In the genomic region with DNA sequence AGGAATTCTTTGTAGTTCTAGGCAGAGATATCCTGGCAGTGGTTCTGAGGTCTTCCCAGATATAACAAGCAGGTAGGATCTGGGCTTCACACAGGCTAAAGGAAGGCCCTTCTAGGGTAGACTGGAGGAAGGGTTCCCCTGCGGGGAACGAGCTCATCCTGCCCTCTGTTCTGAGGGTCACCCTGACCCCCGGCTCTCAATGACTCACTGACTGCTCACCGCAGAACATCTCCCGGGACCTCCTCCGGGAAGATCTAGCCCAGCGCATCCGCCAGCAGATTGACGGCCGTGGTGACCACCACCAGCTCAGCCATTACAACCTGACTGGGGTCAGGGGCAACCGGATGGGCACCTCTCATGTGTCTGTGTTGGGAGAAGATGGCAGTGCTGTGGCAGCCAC, we compare ENCODE assay signal across 30 mouse cellular contexts. TPM values are rescaled to one million over a fixed set of nuclear protein-coding genes. Genes with fewer than 3 reads are reported as not detected.
"Had no signal": no experiment of that assay in that cellular context is flagged by ENCODE, and none has a peak within 500 bp of the region (broad histone marks: within the 10 kb centered on the region; RNA-seq: fewer than 3 reads in every experiment).

No protein-coding gene starts in this region.

- H3K9me3 ChIP-seq: heart, embryonic 10.5 days; heart, embryonic 12.5 days; hindbrain, embryonic 10.5 days; hindbrain, embryonic 12.5 days; intestine, embryonic 15.5 days; limb, embryonic 10.5 days; limb, embryonic 12.5 days; liver, embryonic 13.5 days had no signal

- H3K4me3 ChIP-seq: gastrocnemius, adult 2 months; heart, embryonic 10.5 days; heart, embryonic 12.5 days; hindbrain, embryonic 10.5 days; hindbrain, embryonic 12.5 days; intestine, embryonic 15.5 days; layer of hippocampus, adult 2 months; left cerebral cortex, adult 2 months; limb, embryonic 10.5 days; limb, embryonic 12.5 days; liver, embryonic 13.5 days had no signal

- H3K9ac ChIP-seq: heart, embryonic 12.5 days; hindbrain, embryonic 12.5 days; hindbrain, embryonic 14.5 days; intestine, embryonic 15.5 days; limb, embryonic 12.5 days; liver, embryonic 13.5 days had no signal

- H3K27ac ChIP-seq: gastrocnemius, adult 2 months; heart, embryonic 10.5 days; hindbrain, embryonic 10.5 days; hindbrain, embryonic 12.5 days; hindbrain, embryonic 14.5 days; intestine, embryonic 15.5 days; layer of hippocampus, adult 2 months; left cerebral cortex, adult 2 months; limb, embryonic 10.5 days; limb, embryonic 12.5 days; liver, embryonic 13.5 days had no signal

- H3K27me3 ChIP-seq: heart, embryonic 12.5 days; intestine, embryonic 15.5 days; limb, embryonic 12.5 days; liver, embryonic 13.5 days had no signal

- H3K4me1 ChIP-seq: hindbrain, embryonic 10.5 days; hindbrain, embryonic 12.5 days; intestine, embryonic 15.5 days; limb, embryonic 10.5 days; liver, embryonic 13.5 days had no signal

- H3K36me3 ChIP-seq: heart, embryonic 10.5 days; heart, embryonic 12.5 days; hindbrain, embryonic 10.5 days; hindbrain, embryonic 12.5 days; intestine, embryonic 15.5 days; limb, embryonic 10.5 days; limb, embryonic 12.5 days; liver, embryonic 13.5 days had no signal

- ATAC-seq: hindbrain, embryonic 16.5 days; inflammation-experienced regulatory T-cells, adult 6 months; intestine, embryonic 15.5 days; intestine, postnatal 0 days had no signal

- DNase-seq: gastrocnemius, adult 2 months; gastrocnemius, postnatal 10 days; gastrocnemius, postnatal 25 days; heart, adult 18-20 months; heart, postnatal 10 days; heart, postnatal 4 days; kidney, adult 18-20 months; kidney, adult 8-10 months; kidney, postnatal 10 days; kidney, postnatal 25 days; kidney, postnatal 4 days; liver; liver, embryonic 13.5 days had no signal

- H3K4me2 ChIP-seq: heart, embryonic 12.5 days; hindbrain, embryonic 12.5 days; hindbrain, embryonic 14.5 days; intestine, embryonic 15.5 days; limb, embryonic 12.5 days; liver, embryonic 11.5 days; liver, embryonic 13.5 days had no signal

RNA-seq across cellular contexts. Expression of gene Ggt1, which starts 47.6 kb away (rescaled TPM):
- total RNA-seq: gastrocnemius, adult 2 months; heart, adult 8-10 months; heart, postnatal 10 days; heart, postnatal 25 days had no signal

RNA-seq across cellular contexts. Expression of gene Lrrc75b, which starts 48.8 kb away (rescaled TPM):
- total RNA-seq: granulocyte monocyte progenitor cell, adult 5-6 weeks had no signal
